Mouse (Mus musculus) kidney, embryonic 16.5 days (tissue): ENCODE measurements around the gene Shpk. TPM values are rescaled to one million over a fixed set of nuclear protein-coding genes. Genes with fewer than 3 reads are reported as not detected.

Experiments
- ATAC-seq: fragments of 200-750 bp; cut with Nextera tagmentation; 2 replicates; pipeline ENCODE4 v1.8.0; 2017; ENCODE audit warnings: moderate TSS enrichment; ENCODE audit not compliant: low FRiP score, low TSS enrichment
- H3K27ac ChIP-seq: fragments of 300-500 bp; sonication (generic); 2 replicates; pipeline ENCODE4 v1.5.1; 2014; ENCODE audit warnings: low read length
- H3K27me3 ChIP-seq: fragments of 300-500 bp; sonication (generic); 2 replicates; pipeline ENCODE4 v1.6.1; 2014; ENCODE audit warnings: low read length, control low read depth, mixed read lengths; ENCODE audit not compliant: insufficient read depth
- H3K36me3 ChIP-seq: fragments of 300-500 bp; sonication (generic); 2 replicates; pipeline ENCODE4 v1.6.1; 2014; ENCODE audit warnings: low read length, control low read depth, mixed read lengths; ENCODE audit not compliant: insufficient read depth
- H3K4me1 ChIP-seq: fragments of 300-500 bp; sonication (generic); 2 replicates; pipeline ENCODE4 v1.6.1; 2014; ENCODE audit warnings: low read length, control low read depth, mixed read lengths; ENCODE audit not compliant: insufficient read depth
- H3K4me2 ChIP-seq: fragments of 300-500 bp; sonication (generic); replicated peaks from 2 replicates; pipeline ENCODE4 v1.6.1; 2014; ENCODE audit warnings: low read depth, low read length
- H3K4me3 ChIP-seq: fragments of 300-500 bp; sonication (generic); 2 replicates; pipeline ENCODE4 v1.5.1; 2014; ENCODE audit warnings: mild to moderate bottlenecking, low read length
- H3K9ac ChIP-seq: fragments of 300-500 bp; sonication (generic); replicated peaks from 2 replicates; pipeline ENCODE4 v1.6.1; 2014; ENCODE audit warnings: low read length
- H3K9me3 ChIP-seq: fragments of 300-500 bp; sonication (generic); 2 replicates; pipeline ENCODE4 v1.6.1; 2016; ENCODE audit warnings: low read length, control low read depth
- WGBS: fragments of 180-500 bp; shearing (Covaris S2); extraction: QIAGEN DNeasy Blood & Tissue Kit; methylation state at CpG from one replicate; pipeline ENCODE4 v1.1.7; 2014; 5-methylcytosine and 5-hydroxymethylcytosine counted together
- polyA plus RNA-seq: library from polyadenylated mRNA; unstranded; fragments of >200 nt; fragmentation: Nextera tagmentation; extraction: Ambion mirVana; gene quantifications from 2 replicates; pipeline ENCODE4 v1.2.1, GENCODE M21; 2015

The Shpk gene
- polyA plus RNA-seq, 1 experiment from 2014 or later, result 2.6 TPM

- Histone ChIP-seq H3K9ac (peak overlapping the region; percentile 87), H3K27me3 (no peaks in the 10 kb centered on the region), H3K4me3 (peak overlapping the region; percentile 78), H3K4me2 (peak overlapping the region; percentile 89), H3K27ac (no peak overlapping the region), H3K4me1 (peaks cover 15% of the 10 kb centered on the region), H3K9me3 (no peaks in the 10 kb centered on the region), H3K36me3 (no peaks in the 10 kb centered on the region)
- ATAC-seq, result no peak
- 9% methylated on average over 1 of the region's 1 CpGs for WGBS
Observed at GRCm38 (mm10) chr11:73198190-73198589, 1.1 kb upstream of the Shpk start.

GRCm38 (mm10) chr11:73198603-73199229 lies 544 bp upstream of the Shpk start, which contains the start of gene Ctns:
TSS of gene Ctns (minus strand) at chr11:73199042.
- Histone ChIP-seq H3K36me3 (no peaks in the 10 kb centered on the region), H3K27me3 (no peaks in the 10 kb centered on the region), H3K9me3 (no peaks in the 10 kb centered on the region), H3K4me1 (peaks cover 15% of the 10 kb centered on the region), H3K9ac (peak within 1 kb of the TSS; percentile 87), H3K27ac (no peak within 1 kb of the TSS), H3K4me3 (peak within 1 kb of the TSS; percentile 78), H3K4me2 (peak within 1 kb of the TSS; percentile 89)
- WGBS, result 2% methylated on average over 22 of the region's 22 CpGs
- ATAC-seq, result peak; percentile 97

- H3K9me3 ChIP-seq, result no peaks in the 10 kb centered on the region
- 4% methylated on average over 12 of the region's 12 CpGs for WGBS
Observed at GRCm38 (mm10) chr11:73199879-73200278, 619 bp downstream of the Shpk start.

GRCm38 (mm10) chr11:73201021-73201420 lies 1.8 kb downstream of the Shpk start:
- Histone ChIP-seq H3K9ac (no peak overlapping the region), H3K4me1 (peaks cover 15% of the 10 kb centered on the region), H3K27ac (no peak overlapping the region), H3K9me3 (no peaks in the 10 kb centered on the region), H3K27me3 (no peaks in the 10 kb centered on the region), H3K4me3 (no peak overlapping the region), H3K36me3 (no peaks in the 10 kb centered on the region), H3K4me2 (no peak overlapping the region)
- WGBS, result 74% methylated on average over 2 of the region's 2 CpGs
- no peak for ATAC-seq

More at GRCm38 (mm10) chr11:73199879-73200278, 619 bp downstream of the Shpk start:
- Histone ChIP-seq H3K4me3 (peak overlapping the region; percentile 78), H3K9ac (peak overlapping the region; percentile 87), H3K4me2 (peak overlapping the region; percentile 89), H3K27me3 (no peaks in the 10 kb centered on the region), H3K36me3 (no peaks in the 10 kb centered on the region), H3K27ac (no peak overlapping the region), H3K4me1 (peaks cover 15% of the 10 kb centered on the region)
- ATAC-seq, result no peak

- Histone ChIP-seq H3K4me2 (no peak overlapping the region), H3K9me3 (no peaks in the 10 kb centered on the region), H3K36me3 (no peaks in the 10 kb centered on the region), H3K27me3 (no peaks in the 10 kb centered on the region), H3K4me1 (peaks cover 15% of the 10 kb centered on the region), H3K4me3 (no peak overlapping the region), H3K9ac (no peak overlapping the region), H3K27ac (no peak overlapping the region)
- no peak for ATAC-seq
- WGBS, result 36% methylated on average over 4 of the region's 4 CpGs
Observed at GRCm38 (mm10) chr11:73201597-73201996, 2.3 kb downstream of the Shpk start.

- 90% methylated on average over 8 of the region's 8 CpGs for WGBS
- Histone ChIP-seq H3K9ac (no peak overlapping the region), H3K36me3 (no peaks in the 10 kb centered on the region), H3K27ac (no peak overlapping the region), H3K4me2 (no peak overlapping the region), H3K4me1 (peaks cover 5% of the 10 kb centered on the region; the same call in 1 of the 2 replicates), H3K4me3 (no peak overlapping the region), H3K9me3 (no peaks in the 10 kb centered on the region), H3K27me3 (no peaks in the 10 kb centered on the region)
- no peak for ATAC-seq
Observed at GRCm38 (mm10) chr11:73203895-73204294, 4.6 kb downstream of the Shpk start.

GRCm38 (mm10) chr11:73205194-73205593 lies 5.9 kb downstream of the Shpk start:
- Histone ChIP-seq H3K4me1 (no peaks in the 10 kb centered on the region), H3K36me3 (no peaks in the 10 kb centered on the region), H3K9me3 (no peaks in the 10 kb centered on the region), H3K9ac (no peak overlapping the region), H3K27me3 (no peaks in the 10 kb centered on the region), H3K4me3 (no peak overlapping the region), H3K4me2 (no peak overlapping the region), H3K27ac (no peak overlapping the region)
- ATAC-seq, result no peak
- 21% methylated on average over 7 of the region's 7 CpGs for WGBS

GRCm38 (mm10) chr11:73207621-73208020 lies 8.4 kb downstream of the Shpk start:
- 96% methylated on average over 2 of the region's 2 CpGs for WGBS

GRCm38 (mm10) chr11:73213956-73214355 lies 14.7 kb downstream of the Shpk start:
- Histone ChIP-seq H3K4me3 (no peak overlapping the region), H3K36me3 (no peaks in the 10 kb centered on the region), H3K9ac (no peak overlapping the region), H3K9me3 (no peaks in the 10 kb centered on the region), H3K27me3 (no peaks in the 10 kb centered on the region), H3K4me1 (no peaks in the 10 kb centered on the region), H3K27ac (no peak overlapping the region), H3K4me2 (no peak overlapping the region)
- no peak for ATAC-seq
- WGBS, result 69% methylated on average over 3 of the region's 3 CpGs

More at GRCm38 (mm10) chr11:73207621-73208020, 8.4 kb downstream of the Shpk start:
- no peak overlapping the region for H3K27ac ChIP-seq
- H3K4me3 ChIP-seq, result no peak overlapping the region
- H3K27me3 ChIP-seq, result no peaks in the 10 kb centered on the region
- no peaks in the 10 kb centered on the region for H3K4me1 ChIP-seq
- H3K9ac ChIP-seq, result no peak overlapping the region
- H3K36me3 ChIP-seq, result no peaks in the 10 kb centered on the region
- H3K4me2 ChIP-seq, result no peak overlapping the region
- no peak for ATAC-seq
- no peaks in the 10 kb centered on the region for H3K9me3 ChIP-seq

GRCm38 (mm10) chr11:73219671-73220070 lies 20.4 kb downstream of the Shpk start:
- ATAC-seq, result no peak
- no peaks in the 10 kb centered on the region for H3K36me3 ChIP-seq
- H3K27me3 ChIP-seq, result no peaks in the 10 kb centered on the region
- no peak overlapping the region for H3K4me3 ChIP-seq
- no peak overlapping the region for H3K4me2 ChIP-seq
- H3K27ac ChIP-seq, result no peak overlapping the region
- H3K4me1 ChIP-seq, result no peaks in the 10 kb centered on the region
- WGBS, result 53% methylated on average over 2 of the region's 2 CpGs
- H3K9me3 ChIP-seq, result no peaks in the 10 kb centered on the region
- no peak overlapping the region for H3K9ac ChIP-seq
